Mouse (Mus musculus) stomach, embryonic 16.5 days (tissue): Measurements from ENCODE around the gene Ttll4. TPM values are rescaled to one million over a fixed set of nuclear protein-coding genes. Genes with fewer than 3 reads are reported as not detected.

ENCODE experiments used
- ATAC-seq: fragments of 200-750 bp; cut with Nextera tagmentation; 2 replicates; pipeline ENCODE4 v1.8.0; 2017; ENCODE audit warnings: moderate number of reproducible peaks, moderate TSS enrichment; ENCODE audit not compliant: insufficient read depth, low FRiP score
- H3K27ac ChIP-seq: fragments of 300-500 bp; sonication (generic); 2 replicates; pipeline ENCODE4 v1.5.1; 2014; ENCODE audit warnings: low read length
- H3K27me3 ChIP-seq: fragments of 300-500 bp; sonication (generic); 2 replicates; pipeline ENCODE4 v1.6.1; 2014; ENCODE audit warnings: low read length, control low read depth, mixed read lengths; ENCODE audit not compliant: control insufficient read depth, insufficient read depth
- H3K36me3 ChIP-seq: fragments of 300-500 bp; sonication (generic); 2 replicates; pipeline ENCODE4 v1.6.1; 2014; ENCODE audit warnings: low read length; ENCODE audit not compliant: control insufficient read depth, insufficient read depth
- H3K4me1 ChIP-seq: fragments of 300-500 bp; sonication (generic); 2 replicates; pipeline ENCODE4 v1.6.1; 2014; ENCODE audit warnings: low read length, control low read depth, mixed read lengths; ENCODE audit not compliant: control insufficient read depth, insufficient read depth
- H3K4me2 ChIP-seq: fragments of 300-500 bp; sonication (generic); 2 replicates; pipeline ENCODE4 v1.6.1; 2014; ENCODE audit warnings: low read depth, low read length, mixed read lengths
- H3K4me3 ChIP-seq: fragments of 300-500 bp; sonication (generic); replicated peaks from 2 replicates; pipeline ENCODE4 v1.5.1; 2014; ENCODE audit warnings: mild to moderate bottlenecking, low read length
- H3K9ac ChIP-seq: fragments of 300-500 bp; sonication (generic); 2 replicates; pipeline ENCODE4 v1.6.1; 2014; ENCODE audit warnings: low read length
- H3K9me3 ChIP-seq: fragments of 300-500 bp; sonication (generic); replicated peaks from 2 replicates; pipeline ENCODE4 v1.6.1; 2016; ENCODE audit warnings: low read length, control low read depth; ENCODE audit not compliant: control insufficient read depth
- whole genome bisulfite sequencing: fragments of 180-500 bp; shearing (Covaris S2); extraction: QIAGEN DNeasy Blood & Tissue Kit; methylation state at CpG from one replicate; pipeline ENCODE4 v1.1.7; 2014; 5-methylcytosine and 5-hydroxymethylcytosine counted together
- polyA plus RNA-seq: library from polyadenylated mRNA; unstranded; fragments of >200 nt; fragmentation: Nextera tagmentation; extraction: Ambion mirVana; gene quantifications from 2 replicates; pipeline ENCODE4 v1.2.1, GENCODE M21; 2015

Ttll4 gene
- 11.4 and 14.4 TPM in 2 replicates for polyA plus RNA-seq

DNA sequence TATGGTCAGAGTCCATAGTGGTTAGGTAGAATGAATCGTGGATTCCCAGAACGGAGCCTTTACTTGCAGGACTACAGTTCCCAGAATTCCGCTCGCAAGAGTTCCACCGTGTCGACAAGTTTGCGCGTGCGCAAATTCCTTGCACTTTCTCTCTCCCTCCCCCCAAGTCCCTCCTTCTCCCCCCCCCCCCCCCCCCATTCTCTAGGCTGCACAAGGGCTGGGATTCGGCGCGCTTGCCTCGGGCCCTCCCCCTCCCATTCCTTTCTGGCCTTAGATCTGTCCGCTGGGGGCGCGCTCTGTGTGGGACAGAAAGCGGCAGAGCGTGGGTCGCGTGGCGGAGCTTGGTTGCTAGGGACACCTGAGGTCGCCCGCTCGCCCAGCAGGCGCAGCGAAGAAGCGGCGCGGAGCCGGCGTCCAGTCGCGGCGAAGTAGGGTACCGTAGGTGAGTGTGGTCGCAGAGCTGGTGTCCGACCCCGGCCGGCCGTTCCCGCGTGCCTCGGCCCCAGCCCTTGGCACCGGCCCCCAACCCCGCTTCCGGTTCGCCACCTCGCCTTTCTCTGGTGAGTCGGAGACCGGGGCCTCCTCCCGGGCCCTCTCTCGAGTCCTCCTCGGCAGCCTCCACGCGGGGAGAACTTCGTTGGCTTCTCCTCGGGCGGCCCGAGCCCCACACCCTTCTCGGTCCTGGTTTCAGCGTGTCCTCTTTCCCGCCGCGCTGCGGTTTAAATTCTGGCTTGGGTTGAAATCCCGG lies at the start of gene Ttll4:
Gene Ttll4, plus strand, starts transcription at position 298 of the 748 bp plus-strand sequence.
- WGBS = under 1% methylated on average over 63 of the region's 66 CpGs
- Histone ChIP-seq H3K27me3 (no peaks in the 10 kb centered on the region), H3K9me3 (no peaks in the 10 kb centered on the region), H3K4me3 (peak within 1 kb of the TSS; percentile 76), H3K4me2 (peak within 1 kb of the TSS; percentile 53), H3K27ac (peak within 1 kb of the TSS; percentile 83), H3K9ac (peak within 1 kb of the TSS; percentile 81), H3K36me3 (no peaks in the 10 kb centered on the region), H3K4me1 (0 out of 2 replicates have a peak, but pooled peaks cover 2% of the 10 kb centered on the region)
- peak; percentile 99 for ATAC-seq

DNA sequence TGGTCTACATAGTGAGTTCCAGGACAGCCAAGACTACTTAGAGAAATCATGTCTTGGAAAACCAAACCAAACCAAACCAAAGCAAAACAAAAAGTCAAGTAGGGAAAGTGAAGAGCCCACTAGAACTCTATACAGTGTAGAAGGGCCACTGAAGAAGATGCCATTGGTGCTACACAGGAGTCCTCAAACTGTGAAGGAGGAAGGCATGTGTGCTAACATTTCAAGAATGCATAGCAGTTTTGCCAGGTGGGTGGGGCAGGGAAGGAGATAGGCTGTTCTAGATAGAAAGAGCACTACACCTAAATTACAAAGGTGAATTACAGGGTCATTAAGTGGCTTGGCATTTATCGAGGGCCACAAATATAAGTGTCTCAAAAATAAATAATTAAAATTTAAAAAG lies 37.4 kb upstream of the Ttll4 start:
- no peak overlapping the region for H3K9ac ChIP-seq
- 80% methylated on average over 1 of the region's 1 CpGs for WGBS
- H3K4me1 ChIP-seq = no peaks in the 10 kb centered on the region
- no peak overlapping the region for H3K27ac ChIP-seq
- no peaks in the 10 kb centered on the region for H3K9me3 ChIP-seq
- H3K4me3 ChIP-seq = no peak overlapping the region
- H3K4me2 ChIP-seq = no peak overlapping the region
- no peaks in the 10 kb centered on the region for H3K36me3 ChIP-seq
- no peaks in the 10 kb centered on the region for H3K27me3 ChIP-seq
- no peak for ATAC-seq

DNA sequence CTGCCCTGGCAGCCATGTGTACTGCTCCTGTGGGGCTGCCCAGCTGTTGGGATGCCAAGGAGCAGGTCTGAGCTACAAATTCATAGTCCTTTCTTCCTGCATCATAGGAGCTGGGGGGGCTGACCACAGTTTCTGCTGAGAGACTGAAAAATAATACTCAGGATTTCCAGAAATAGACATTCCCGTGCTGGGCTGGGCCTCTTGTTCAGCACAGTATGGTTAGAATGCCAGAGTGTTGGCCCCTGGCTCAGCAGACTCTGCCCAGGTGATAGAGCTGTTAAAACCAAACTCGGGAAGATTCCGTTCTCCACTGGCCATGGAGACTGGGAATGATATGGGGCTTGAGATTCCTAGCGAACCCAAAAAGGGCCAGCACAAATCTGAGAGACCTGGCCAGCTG lies 35.5 kb upstream of the Ttll4 start:
- H3K4me2 ChIP-seq = no peak overlapping the region
- no peak overlapping the region for H3K9ac ChIP-seq
- H3K36me3 ChIP-seq = no peaks in the 10 kb centered on the region
- H3K27me3 ChIP-seq = no peaks in the 10 kb centered on the region
- no peak overlapping the region for H3K4me3 ChIP-seq
- WGBS = 86% methylated on average over 4 of the region's 4 CpGs
- no peaks in the 10 kb centered on the region for H3K4me1 ChIP-seq
- ATAC-seq = no peak
- no peaks in the 10 kb centered on the region for H3K9me3 ChIP-seq
- no peak overlapping the region for H3K27ac ChIP-seq

DNA sequence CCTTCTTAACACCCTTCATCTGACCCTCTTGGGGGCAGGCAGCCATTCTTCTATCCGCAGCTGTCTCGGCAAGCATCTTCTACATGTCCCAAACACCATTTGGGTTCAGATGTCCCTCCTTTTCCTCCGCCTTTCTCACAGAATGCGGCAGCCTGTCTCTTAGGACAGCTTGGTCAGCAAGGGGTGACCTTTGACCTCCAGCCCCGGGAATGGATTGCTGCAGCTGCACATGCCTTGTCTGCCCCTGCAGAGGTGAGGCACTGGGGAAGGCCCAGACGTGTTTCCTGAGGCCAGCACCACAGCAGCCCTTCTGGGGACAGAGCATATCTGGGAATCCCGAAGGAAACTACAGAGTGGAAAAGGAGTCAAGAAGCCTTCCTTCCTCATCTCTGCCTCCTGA lies 33.5 kb upstream of the Ttll4 start:
- Histone ChIP-seq H3K27ac (no peak overlapping the region), H3K9me3 (no peaks in the 10 kb centered on the region), H3K27me3 (no peaks in the 10 kb centered on the region), H3K4me1 (no peaks in the 10 kb centered on the region), H3K9ac (no peak overlapping the region), H3K36me3 (no peaks in the 10 kb centered on the region), H3K4me2 (no peak overlapping the region), H3K4me3 (no peak overlapping the region)
- no peak for ATAC-seq
- 42% methylated on average over 7 of the region's 7 CpGs for WGBS

DNA sequence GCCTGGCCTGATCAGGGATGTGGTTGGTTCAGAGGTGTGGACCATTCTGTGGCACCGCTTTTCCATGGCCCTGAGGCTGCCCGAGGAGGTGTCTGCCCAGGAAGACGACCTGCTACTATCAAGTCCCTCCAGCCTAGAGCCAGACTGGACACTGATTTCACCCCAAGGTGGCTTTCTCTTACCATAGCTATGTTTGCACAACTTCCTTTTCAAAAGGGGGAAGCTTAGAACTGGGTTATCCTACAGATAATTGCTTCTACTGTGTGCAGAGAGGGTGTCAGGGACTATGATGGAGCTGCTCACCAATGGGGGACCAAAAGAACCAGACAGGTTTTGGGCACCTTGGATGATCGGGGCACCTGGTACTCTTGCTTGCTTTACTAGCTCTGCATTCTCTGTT lies 28.8 kb upstream of the Ttll4 start:
- WGBS = 86% methylated on average over 4 of the region's 4 CpGs
- no peaks in the 10 kb centered on the region for H3K9me3 ChIP-seq
- no peak overlapping the region for H3K27ac ChIP-seq
- no peaks in the 10 kb centered on the region for H3K36me3 ChIP-seq
- H3K27me3 ChIP-seq = no peaks in the 10 kb centered on the region
- no peak overlapping the region for H3K4me3 ChIP-seq
- no peak for ATAC-seq
- no peaks in the 10 kb centered on the region for H3K4me1 ChIP-seq
- H3K4me2 ChIP-seq = no peak overlapping the region
- H3K9ac ChIP-seq = no peak overlapping the region

DNA sequence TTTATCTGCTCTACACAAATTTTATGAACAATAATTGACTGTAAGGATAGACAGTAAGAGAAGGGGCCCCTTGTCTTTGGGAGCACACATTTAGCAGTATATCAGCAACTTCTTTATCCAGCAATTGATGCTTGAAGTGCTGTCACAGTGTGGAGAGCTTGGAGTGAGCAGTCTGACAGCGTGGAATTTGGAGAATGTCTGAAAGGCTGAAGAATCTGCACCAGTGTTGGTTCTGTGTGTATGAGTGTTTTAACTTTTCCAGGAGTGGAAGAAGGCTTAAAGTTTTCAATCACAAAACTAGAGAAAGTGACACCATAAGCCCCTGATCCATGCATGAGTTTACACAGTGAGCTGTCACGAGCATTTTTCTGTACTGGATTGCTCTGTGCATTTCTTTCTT lies 18.0 kb upstream of the Ttll4 start:
- no peaks in the 10 kb centered on the region for H3K27me3 ChIP-seq
- no peak overlapping the region for H3K4me3 ChIP-seq
- 55% methylated on average over 2 of the region's 2 CpGs for WGBS
- H3K9ac ChIP-seq = no peak overlapping the region
- no peaks in the 10 kb centered on the region for H3K9me3 ChIP-seq
- no peak overlapping the region for H3K4me2 ChIP-seq
- ATAC-seq = no peak
- H3K27ac ChIP-seq = no peak overlapping the region
- no peaks in the 10 kb centered on the region for H3K36me3 ChIP-seq
- no peaks in the 10 kb centered on the region for H3K4me1 ChIP-seq

DNA sequence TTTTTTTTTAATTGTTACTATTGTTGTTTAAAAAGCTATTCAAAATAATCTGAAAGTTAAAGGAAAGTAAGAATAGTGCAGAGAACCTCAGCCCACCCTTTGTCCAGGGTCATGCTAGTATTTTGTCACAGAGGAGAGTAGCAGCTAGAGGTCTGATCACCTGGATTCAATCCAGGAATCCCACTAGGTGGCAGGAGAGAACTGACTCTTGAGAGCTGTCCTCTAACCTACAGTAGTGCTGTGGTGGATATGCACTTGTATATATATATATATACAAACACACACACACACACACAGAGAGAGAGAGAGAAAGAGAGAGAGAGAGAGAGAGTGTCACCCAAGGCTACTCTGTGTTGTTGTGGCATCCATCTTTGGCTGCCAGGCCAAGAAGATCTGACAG lies 17.6 kb upstream of the Ttll4 start:
- no peak overlapping the region for H3K4me3 ChIP-seq
- no peaks in the 10 kb centered on the region for H3K9me3 ChIP-seq
- H3K27me3 ChIP-seq = no peaks in the 10 kb centered on the region
- no peaks in the 10 kb centered on the region for H3K36me3 ChIP-seq
- ATAC-seq = no peak
- no peaks in the 10 kb centered on the region for H3K4me1 ChIP-seq
- H3K4me2 ChIP-seq = no peak overlapping the region
- H3K27ac ChIP-seq = no peak overlapping the region
- no peak overlapping the region for H3K9ac ChIP-seq

DNA sequence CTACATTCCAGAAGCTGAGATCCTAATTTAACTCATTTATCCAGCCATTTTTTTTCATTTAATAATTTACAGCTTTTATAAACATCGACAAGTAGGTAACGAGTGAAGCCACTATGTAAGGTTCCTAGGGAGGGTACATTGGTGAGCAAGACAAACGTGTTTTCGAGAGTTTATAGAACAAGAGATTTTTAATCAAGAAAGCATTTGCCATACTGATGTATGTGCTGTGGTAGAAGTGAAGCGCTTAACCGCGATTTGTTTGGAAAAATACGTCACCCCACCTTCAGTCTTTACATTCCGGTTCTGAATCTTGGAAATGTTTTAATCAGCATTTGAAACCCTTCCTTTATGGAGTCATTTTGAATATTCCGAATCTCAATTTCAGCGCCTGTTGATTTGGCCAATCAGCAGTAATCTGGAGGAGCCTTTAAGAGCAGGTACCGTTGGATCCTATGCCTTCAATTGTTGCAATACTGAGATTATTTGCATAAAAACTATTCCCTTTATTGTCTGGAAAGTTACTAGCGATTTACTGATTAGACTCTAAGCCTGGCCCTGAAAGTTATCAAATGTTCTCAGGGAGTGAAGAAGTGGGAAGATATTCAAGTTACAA lies 814 bp downstream of the Ttll4 start:
- H3K4me1 ChIP-seq = 0 out of 2 replicates have a peak, but pooled peaks cover 2% of the 10 kb centered on the region
- H3K9ac ChIP-seq = peak overlapping the region; percentile 81
- H3K36me3 ChIP-seq = no peaks in the 10 kb centered on the region
- ATAC-seq = no peak
- WGBS = 1% methylated on average over 13 of the region's 13 CpGs
- no peaks in the 10 kb centered on the region for H3K9me3 ChIP-seq
- H3K27ac ChIP-seq = peak overlapping the region; percentile 83
- peak overlapping the region; percentile 76 for H3K4me3 ChIP-seq
- no peaks in the 10 kb centered on the region for H3K27me3 ChIP-seq
- peak overlapping the region; percentile 53 for H3K4me2 ChIP-seq

DNA sequence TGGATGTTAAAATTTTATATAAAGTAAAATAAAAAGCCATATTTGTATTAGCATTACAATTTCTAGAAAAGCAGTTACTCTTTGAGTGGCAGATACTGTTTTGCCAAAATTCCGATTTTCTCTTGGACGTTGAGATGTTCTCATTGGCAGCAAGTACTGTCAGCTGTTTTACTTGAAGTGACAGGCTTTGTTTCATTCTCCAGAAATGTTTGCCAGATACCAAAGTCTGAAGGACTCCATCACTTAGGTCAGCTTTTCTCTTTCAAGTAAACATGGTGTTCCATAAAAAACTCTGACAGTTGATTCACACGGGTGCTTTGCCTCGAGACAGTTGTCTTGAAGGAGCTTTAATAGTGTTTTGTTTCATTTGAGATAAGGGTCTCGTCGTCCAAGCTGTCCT lies 3.6 kb downstream of the Ttll4 start:
- Histone ChIP-seq H3K4me2 (no peak overlapping the region), H3K36me3 (no peaks in the 10 kb centered on the region), H3K4me1 (0 out of 2 replicates have a peak, but pooled peaks cover 2% of the 10 kb centered on the region), H3K4me3 (no peak overlapping the region), H3K9me3 (no peaks in the 10 kb centered on the region), H3K9ac (no peak overlapping the region), H3K27ac (no peak overlapping the region), H3K27me3 (no peaks in the 10 kb centered on the region)
- 46% methylated on average over 6 of the region's 6 CpGs for WGBS
- ATAC-seq = no peak
